Mouse (Mus musculus) midbrain, embryonic 15.5 days (tissue): ENCODE measurements around the gene Gm12117. TPM values are rescaled to one million over a fixed set of nuclear protein-coding genes. Genes with fewer than 3 reads are reported as not detected.

Source experiments
- ATAC-seq: fragments of 200-750 bp; cut with Nextera tagmentation; replicated peaks from 2 replicates; pipeline ENCODE4 v1.8.0; 2017; ENCODE audit warnings: moderate TSS enrichment
- H3K27ac ChIP-seq: fragments of 300-500 bp; sonication (generic); 2 replicates; pipeline ENCODE4 v1.5.1; 2015; ENCODE audit warnings: mild to moderate bottlenecking, inconsistent platforms
- H3K27me3 ChIP-seq: fragments of 300-500 bp; sonication (generic); replicated peaks from 2 replicates; pipeline ENCODE4 v1.6.1; 2015; ENCODE audit warnings: inconsistent platforms
- H3K36me3 ChIP-seq: fragments of 300-500 bp; sonication (generic); replicated peaks from 2 replicates; pipeline ENCODE4 v1.6.1; 2015; ENCODE audit warnings: inconsistent platforms
- H3K4me1 ChIP-seq: fragments of 300-500 bp; sonication (generic); 2 replicates; pipeline ENCODE4 v1.6.1; 2015; ENCODE audit warnings: inconsistent platforms
- H3K4me2 ChIP-seq: fragments of 300-500 bp; sonication (generic); 2 replicates; pipeline ENCODE4 v1.6.1; 2015; ENCODE audit warnings: inconsistent platforms, mild to moderate bottlenecking, moderate library complexity
- H3K4me3 ChIP-seq: fragments of 300-500 bp; sonication (generic); 2 replicates; pipeline ENCODE4 v1.5.1; 2015; ENCODE audit warnings: mild to moderate bottlenecking, inconsistent platforms
- H3K9ac ChIP-seq: fragments of 300-500 bp; sonication (generic); 2 replicates; pipeline ENCODE4 v1.6.1; 2015; ENCODE audit warnings: mild to moderate bottlenecking, inconsistent platforms
- H3K9me3 ChIP-seq: fragments of 300-500 bp; sonication (generic); 2 replicates; pipeline ENCODE4 v1.6.1; 2016; ENCODE audit warnings: inconsistent platforms
- WGBS: fragments of 180-500 bp; shearing (Covaris S2); methylation state at CpG from one replicate; pipeline ENCODE4 v1.1.7; 2015; ENCODE audit warnings: mixed read lengths; 5-methylcytosine and 5-hydroxymethylcytosine counted together
- polyA plus RNA-seq: library from polyadenylated mRNA; unstranded; fragments of >200 nt; fragmentation: Nextera tagmentation; extraction: Ambion mirVana; gene quantifications from 2 replicates; pipeline ENCODE4 v1.2.1, GENCODE M21; 2015

Gm12117 gene
- polyA plus RNA-seq, 1 experiment from 2014 or later = not detected

DNA sequence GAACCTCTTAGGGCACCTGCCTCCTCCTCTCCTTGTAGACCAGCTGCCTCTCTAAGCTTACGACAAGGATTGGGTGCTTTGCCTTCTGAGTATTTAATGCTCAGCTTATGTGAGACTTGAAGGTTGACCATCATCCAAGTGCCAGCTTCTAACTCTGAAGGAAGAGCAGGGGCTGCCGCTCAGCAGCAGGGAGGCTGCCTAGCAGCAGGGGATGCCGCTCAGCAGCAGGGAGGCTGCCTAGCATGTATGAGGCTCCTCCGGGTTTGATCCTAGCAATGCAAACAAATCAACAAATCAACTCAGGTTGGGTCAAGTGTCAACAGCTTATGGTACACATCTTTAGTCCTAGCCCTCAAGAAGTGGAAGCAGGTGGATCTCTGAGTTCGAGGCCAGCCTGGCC, 44.5 kb downstream of the Gm12117 start:
- Histone ChIP-seq H3K4me2 (no peak overlapping the region), H3K9me3 (no peaks in the 10 kb centered on the region), H3K36me3 (no peaks in the 10 kb centered on the region), H3K9ac (no peak overlapping the region), H3K4me3 (no peak overlapping the region), H3K4me1 (peaks cover 8% of the 10 kb centered on the region), H3K27ac (no peak overlapping the region), H3K27me3 (no peaks in the 10 kb centered on the region)
- 67% methylated on average over 5 of the region's 5 CpGs for WGBS
- ATAC-seq = no peak

DNA sequence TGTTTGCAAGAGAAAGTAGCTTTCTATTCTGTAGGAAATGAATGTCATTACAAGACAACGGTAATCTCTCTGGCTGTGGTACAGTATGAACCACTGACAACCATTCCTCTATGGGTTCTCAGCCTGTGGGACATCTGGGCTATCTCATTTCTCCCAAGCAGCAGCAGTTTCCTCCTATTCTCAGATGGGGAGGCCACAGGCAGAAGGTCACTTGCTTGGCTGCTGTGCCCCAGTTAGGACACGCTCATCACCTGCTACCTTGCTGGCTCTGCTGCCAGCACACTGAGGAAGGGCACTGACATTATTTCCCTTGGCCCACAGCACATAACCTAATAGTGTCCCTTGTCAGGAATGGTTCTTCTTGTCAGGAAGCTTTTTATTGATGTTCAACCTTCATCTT, 48.4 kb downstream of the Gm12117 start:
- no peaks in the 10 kb centered on the region for H3K9me3 ChIP-seq
- H3K27ac ChIP-seq = no peak overlapping the region
- 92% methylated on average over 2 of the region's 2 CpGs for WGBS
- no peaks in the 10 kb centered on the region for H3K36me3 ChIP-seq
- no peak overlapping the region for H3K4me3 ChIP-seq
- no peaks in the 10 kb centered on the region for H3K27me3 ChIP-seq
- no peak overlapping the region for H3K9ac ChIP-seq
- no peak for ATAC-seq
- no peak overlapping the region for H3K4me2 ChIP-seq
- no peaks in the 10 kb centered on the region for H3K4me1 ChIP-seq

DNA sequence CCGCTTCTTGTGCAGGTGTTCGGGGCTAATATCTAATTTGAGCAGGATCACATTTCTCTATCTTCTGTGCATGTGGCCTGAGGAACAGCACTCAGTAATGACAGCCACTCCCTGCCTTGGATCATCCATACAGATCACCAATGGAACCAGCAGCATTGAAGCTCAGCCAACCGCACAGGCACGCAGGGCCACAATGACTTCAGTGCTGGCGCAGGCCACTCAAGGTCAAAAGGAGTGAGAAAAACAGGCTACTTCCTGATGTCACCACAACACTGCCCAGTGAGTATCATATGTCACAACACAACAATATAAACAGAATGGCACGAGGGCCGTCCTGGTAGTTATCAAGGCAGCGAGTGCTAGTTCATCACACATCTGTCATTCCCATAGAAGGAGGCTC, 50.0 kb downstream of the Gm12117 start:
- no peaks in the 10 kb centered on the region for H3K27me3 ChIP-seq
- WGBS = 83% methylated on average over 8 of the region's 8 CpGs
- H3K9me3 ChIP-seq = no peaks in the 10 kb centered on the region
- no peak overlapping the region for H3K27ac ChIP-seq
- no peaks in the 10 kb centered on the region for H3K4me1 ChIP-seq
- H3K9ac ChIP-seq = no peak overlapping the region
- no peak overlapping the region for H3K4me3 ChIP-seq
- H3K36me3 ChIP-seq = no peaks in the 10 kb centered on the region
- no peak overlapping the region for H3K4me2 ChIP-seq
- no peak for ATAC-seq

Other genes starting within 250 kb of the Gm12117 start
- 3.8 and 5.0 TPM in 2 replicates for gene Fgf18, start 129.3 kb downstream of the Gm12117 start, polyA plus RNA-seq
- 375 and 382 TPM in 2 replicates for gene Npm1, start 113.5 kb downstream of the Gm12117 start, polyA plus RNA-seq
- gene Tlx3, start 73.1 kb downstream of the Gm12117 start, polyA plus RNA-seq = 1.1 and 3.2 TPM in 2 replicates
- 6.3 and 6.7 TPM in 2 replicates for gene Ranbp17, start 237.0 kb upstream of the Gm12117 start, polyA plus RNA-seq